Mouse (Mus musculus): ENCODE data around the gene Chd4. TPM values are rescaled to one million over a fixed set of nuclear protein-coding genes. Genes with fewer than 3 reads are reported as not detected.

Chd4 gene
- polyA plus RNA-seq, 1 experiment: 99.7 TPM

DNA sequence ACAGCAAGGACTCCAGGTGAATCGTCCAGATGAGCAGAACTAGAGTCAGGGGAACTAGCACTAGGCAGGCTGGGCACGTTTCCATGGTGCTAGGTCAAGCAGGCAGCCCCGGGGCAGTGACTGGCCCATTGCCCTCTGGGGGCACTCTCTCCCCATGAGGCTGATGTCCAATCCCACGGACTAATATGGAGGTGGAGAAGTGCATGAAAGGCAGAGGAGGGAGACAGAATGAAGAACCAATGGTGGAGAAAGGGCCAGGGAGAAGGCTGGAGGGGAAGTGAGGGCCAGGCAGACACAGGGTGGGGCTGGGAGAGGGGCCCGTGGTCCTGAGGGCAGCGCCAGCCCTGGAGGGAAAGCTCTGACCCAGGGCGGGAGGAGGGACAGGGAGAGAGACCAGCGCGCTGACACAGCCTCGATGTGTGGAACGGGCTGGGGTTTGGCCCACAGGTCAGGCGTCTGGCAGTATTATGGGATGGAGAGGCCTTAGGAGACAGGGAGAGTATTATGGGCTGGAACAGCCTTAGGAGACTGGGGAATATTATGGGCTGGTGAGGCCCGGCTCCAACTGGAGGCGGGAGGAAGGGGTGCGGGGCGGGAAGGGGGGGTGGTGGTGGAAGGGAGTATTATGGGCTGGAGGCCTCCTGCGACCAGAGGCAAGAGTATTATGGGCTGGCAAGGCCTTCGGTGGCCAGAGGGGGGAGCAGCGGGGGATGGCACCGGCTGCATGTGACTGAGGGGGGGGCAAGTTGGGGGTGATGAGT is 7.0 kb upstream of the Chd4 start:
- peak; percentile 8 for TF ChIP-seq CTCF (IDR thresholded peaks at IDR 0.05; ENCODE audit: control insufficient read depth, insufficient read depth, insufficient read length)
- no peak for TF ChIP-seq FOSL1 (IDR thresholded peaks at IDR 0.05; ENCODE audit: insufficient read depth, low read length, poor library complexity, severe bottlenecking)
- no peak for TF ChIP-seq MAX (IDR thresholded peaks at IDR 0.05)
- Histone ChIP-seq H3K27me3 (ENCODE audit: control insufficient read depth, insufficient read depth, insufficient read length) (no peaks in the 10 kb centered on the region), H3K79me3 (ENCODE audit: low read depth) (no peaks in the 10 kb centered on the region), H3ac (ENCODE audit: control insufficient read depth, insufficient read length, low read depth) (no peak overlapping the region), H3K36me3 (ENCODE audit: control insufficient read depth, insufficient read depth) (no peaks in the 10 kb centered on the region), H3K79me2 (ENCODE audit: control insufficient read depth, insufficient read depth) (no peaks in the 10 kb centered on the region), H3K4me3 (ENCODE audit: insufficient read depth, poor library complexity, severe bottlenecking) (no peak overlapping the region)

DNA sequence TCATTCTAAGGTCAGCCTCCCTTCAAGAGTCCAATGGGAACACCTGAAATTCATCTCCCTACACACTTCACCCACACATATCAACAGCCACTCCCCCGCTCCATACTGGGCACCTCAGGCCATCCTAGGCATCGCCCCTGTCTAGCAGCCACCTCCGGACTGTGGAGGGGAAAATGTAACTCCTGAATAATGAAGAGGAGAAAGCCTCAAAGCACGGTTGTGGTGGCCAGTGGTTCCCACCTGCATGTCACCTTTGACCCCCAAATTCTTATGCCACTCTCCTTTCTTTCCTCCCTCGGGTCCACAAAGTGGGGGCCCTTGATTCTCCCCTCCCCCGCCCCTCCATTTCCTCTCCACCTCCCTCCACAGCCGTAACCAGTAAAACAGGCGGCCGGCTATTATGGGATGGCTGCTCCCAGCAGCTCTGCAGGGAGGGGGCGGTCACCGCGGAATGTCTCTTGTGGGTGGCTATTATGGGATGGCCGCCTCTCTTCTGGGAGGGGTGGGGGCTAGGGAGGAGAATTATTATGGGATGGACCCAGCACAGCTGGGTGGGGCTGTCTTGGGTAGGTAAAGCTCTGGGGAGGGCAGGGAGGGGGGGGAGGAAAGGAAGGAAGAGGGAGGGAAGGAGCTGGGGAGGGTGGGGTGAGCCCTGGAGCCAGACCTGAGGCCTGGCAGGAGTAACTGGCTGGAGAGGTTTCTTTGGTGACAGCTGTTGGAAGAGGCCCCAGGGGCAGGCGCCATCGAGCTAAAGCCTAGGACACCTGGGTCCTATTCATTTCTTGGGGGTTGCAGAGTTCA is 6.1 kb upstream of the Chd4 start:
- no peaks in the 10 kb centered on the region for H3K79me3 ChIP-seq (ENCODE audit: low read depth)
- H3ac ChIP-seq (ENCODE audit: control insufficient read depth, insufficient read length, low read depth): no peak overlapping the region
- TF ChIP-seq MAX (IDR thresholded peaks at IDR 0.05) (no peak), USF1 (IDR thresholded peaks at IDR 0.05; ENCODE audit: low read depth) (no peak), CEBPB (IDR thresholded peaks at IDR 0.05; ENCODE audit: low read depth) (no peak), FOSL1 (IDR thresholded peaks at IDR 0.05; ENCODE audit: insufficient read depth, low read length, poor library complexity, severe bottlenecking) (no peak), MYOD1 (IDR thresholded peaks at IDR 0.05; ENCODE audit: control insufficient read depth, insufficient read length, low read depth) (no peak), MYOG (IDR thresholded peaks at IDR 0.05; ENCODE audit: control insufficient read depth, extremely low read depth, insufficient read length) (no peak), CTCF (IDR thresholded peaks at IDR 0.05; ENCODE audit: control insufficient read depth, insufficient read depth, insufficient read length) (no peak)
- H3K4me3 ChIP-seq (ENCODE audit: insufficient read depth, poor library complexity, severe bottlenecking): no peak overlapping the region
- no peaks in the 10 kb centered on the region for H3K36me3 ChIP-seq (ENCODE audit: control insufficient read depth, insufficient read depth)
- H3K27me3 ChIP-seq (ENCODE audit: control insufficient read depth, insufficient read depth, insufficient read length): no peaks in the 10 kb centered on the region
- no peaks in the 10 kb centered on the region for H3K79me2 ChIP-seq (ENCODE audit: control insufficient read depth, insufficient read depth)

DNA sequence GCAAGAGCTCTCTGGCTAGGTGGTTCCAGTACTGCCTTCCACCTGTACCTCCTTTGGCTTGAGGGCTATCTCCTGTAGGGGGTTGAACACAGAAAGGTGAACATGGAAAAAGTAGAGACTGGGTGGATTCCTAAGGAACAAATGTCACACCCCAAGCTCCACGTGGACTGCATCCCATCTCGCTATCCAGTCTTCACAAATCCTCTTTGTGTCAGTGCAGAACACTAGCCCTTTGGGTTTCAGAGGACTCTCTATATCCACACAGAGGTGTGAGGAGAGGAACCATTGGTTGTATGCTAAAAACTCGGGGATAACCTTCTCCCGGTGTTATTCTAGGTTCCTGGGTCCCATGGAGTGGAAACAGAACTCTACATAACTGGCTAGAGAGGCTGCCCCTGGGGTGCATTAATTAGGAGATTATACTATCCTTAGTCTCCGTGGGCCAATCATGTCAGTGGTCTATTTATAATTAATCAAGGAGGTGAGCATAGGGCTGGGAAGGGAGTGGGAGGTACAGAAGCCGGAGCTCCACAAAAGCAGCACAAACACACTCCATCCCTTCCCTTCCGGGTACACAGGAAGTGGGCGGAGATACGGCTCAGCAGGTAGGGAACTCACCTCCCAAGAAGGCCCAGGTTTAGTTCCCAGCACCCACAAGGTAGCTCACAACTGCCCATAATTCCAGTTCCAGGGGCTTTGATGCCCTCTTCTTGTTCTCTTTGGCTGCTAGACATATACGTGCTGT is 5.3 kb upstream of the Chd4 start:
- H3K4me3 ChIP-seq (ENCODE audit: insufficient read depth, poor library complexity, severe bottlenecking): no peak overlapping the region
- TF ChIP-seq USF1 (IDR thresholded peaks at IDR 0.05; ENCODE audit: low read depth) (no peak), MYOD1 (IDR thresholded peaks at IDR 0.05; ENCODE audit: control insufficient read depth, insufficient read length, low read depth) (no peak), CEBPB (IDR thresholded peaks at IDR 0.05; ENCODE audit: low read depth) (no peak), FOSL1 (IDR thresholded peaks at IDR 0.05; ENCODE audit: insufficient read depth, low read length, poor library complexity, severe bottlenecking) (no peak), CTCF (IDR thresholded peaks at IDR 0.05; ENCODE audit: control insufficient read depth, insufficient read depth, insufficient read length) (no peak), MAX (IDR thresholded peaks at IDR 0.05) (no peak), MYOG (IDR thresholded peaks at IDR 0.05; ENCODE audit: control insufficient read depth, extremely low read depth, insufficient read length) (no peak)
- no peaks in the 10 kb centered on the region for H3K27me3 ChIP-seq (ENCODE audit: control insufficient read depth, insufficient read depth, insufficient read length)
- no peaks in the 10 kb centered on the region for H3K36me3 ChIP-seq (ENCODE audit: control insufficient read depth, insufficient read depth)
- H3K79me3 ChIP-seq (ENCODE audit: low read depth): no peaks in the 10 kb centered on the region
- no peaks in the 10 kb centered on the region for H3K79me2 ChIP-seq (ENCODE audit: control insufficient read depth, insufficient read depth)
- H3ac ChIP-seq (ENCODE audit: control insufficient read depth, insufficient read length, low read depth): no peak overlapping the region

DNA sequence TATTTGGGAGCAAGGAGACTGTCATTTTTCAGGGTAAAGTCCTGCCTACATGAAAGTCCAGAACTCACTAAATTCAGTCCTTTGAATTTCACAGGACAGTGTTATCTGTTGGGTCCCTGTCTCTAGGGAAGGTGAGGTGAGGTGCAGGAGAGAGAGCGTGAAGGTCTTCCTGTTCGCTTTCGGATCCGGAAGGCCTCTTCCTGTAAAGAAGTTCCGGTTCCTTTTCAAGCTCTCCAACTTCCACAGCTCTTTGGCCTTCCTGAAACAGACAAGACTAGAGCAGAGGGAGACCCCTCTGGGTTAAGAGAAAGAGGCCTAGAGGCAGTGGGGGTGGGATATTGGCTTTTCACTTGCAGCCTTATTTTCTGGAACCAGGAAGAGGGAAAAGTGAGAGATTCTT is 3.4 kb upstream of the Chd4 start:
- TF ChIP-seq MYOD1 (IDR thresholded peaks at IDR 0.05; ENCODE audit: control insufficient read depth, insufficient read length, low read depth) (no peak), MYOG (IDR thresholded peaks at IDR 0.05; ENCODE audit: control insufficient read depth, extremely low read depth, insufficient read length) (no peak), CEBPB (IDR thresholded peaks at IDR 0.05; ENCODE audit: low read depth) (no peak), CTCF (IDR thresholded peaks at IDR 0.05; ENCODE audit: control insufficient read depth, insufficient read depth, insufficient read length) (no peak), MAX (IDR thresholded peaks at IDR 0.05) (no peak), USF1 (IDR thresholded peaks at IDR 0.05; ENCODE audit: low read depth) (no peak), FOSL1 (IDR thresholded peaks at IDR 0.05; ENCODE audit: insufficient read depth, low read length, poor library complexity, severe bottlenecking) (no peak)
- Histone ChIP-seq H3K4me3 (ENCODE audit: insufficient read depth, poor library complexity, severe bottlenecking) (no peak overlapping the region), H3K79me2 (ENCODE audit: control insufficient read depth, insufficient read depth) (peaks cover 11% of the 10 kb centered on the region), H3ac (ENCODE audit: control insufficient read depth, insufficient read length, low read depth) (no peak overlapping the region), H3K27me3 (ENCODE audit: control insufficient read depth, insufficient read depth, insufficient read length) (no peaks in the 10 kb centered on the region), H3K36me3 (ENCODE audit: control insufficient read depth, insufficient read depth) (no peaks in the 10 kb centered on the region), H3K79me3 (ENCODE audit: low read depth) (peaks cover 5% of the 10 kb centered on the region)

DNA sequence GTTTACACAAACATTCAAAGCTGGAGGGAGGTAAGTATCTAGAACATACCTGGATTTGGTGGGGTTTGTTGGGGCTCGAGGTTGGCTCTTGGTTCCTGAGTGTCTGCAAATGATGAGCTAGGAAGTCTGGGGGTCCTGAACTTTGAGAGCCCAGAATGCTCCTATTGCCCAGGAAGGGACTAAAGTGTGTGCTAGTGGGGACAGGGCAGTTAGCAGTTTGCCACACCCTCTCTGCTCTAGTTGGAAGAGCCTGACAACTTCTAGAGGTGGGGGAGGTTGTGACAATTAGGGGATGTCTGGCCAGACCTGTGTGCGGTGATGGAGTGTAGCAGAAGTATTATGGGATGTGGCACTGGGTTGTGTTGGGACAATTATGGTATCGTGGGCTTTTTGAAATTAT is 938 bp upstream of the Chd4 start:
- H3ac ChIP-seq (ENCODE audit: control insufficient read depth, insufficient read length, low read depth): no peak overlapping the region
- H3K27me3 ChIP-seq (ENCODE audit: control insufficient read depth, insufficient read depth, insufficient read length): no peaks in the 10 kb centered on the region
- H3K36me3 ChIP-seq (ENCODE audit: control insufficient read depth, insufficient read depth): peaks cover 14% of the 10 kb centered on the region
- peaks cover 30% of the 10 kb centered on the region for H3K79me3 ChIP-seq (ENCODE audit: low read depth)
- TF ChIP-seq FOSL1 (IDR thresholded peaks at IDR 0.05; ENCODE audit: insufficient read depth, low read length, poor library complexity, severe bottlenecking): no peak
- TF ChIP-seq USF1 (IDR thresholded peaks at IDR 0.05; ENCODE audit: low read depth): no peak
- H3K4me3 ChIP-seq (ENCODE audit: insufficient read depth, poor library complexity, severe bottlenecking): no peak overlapping the region
- H3K79me2 ChIP-seq (ENCODE audit: control insufficient read depth, insufficient read depth): peaks cover 36% of the 10 kb centered on the region

Data from C2C12 (cell line).